Mouse (Mus musculus) bone marrow, adult 2 months (tissue): ENCODE results near the gene Sema6b.

Source experiments
- CTCF ChIP-seq: fragments of 200-500 bp; IDR thresholded peaks from 2 replicates; pipeline ENCODE4 v1.5.1; 2011; ENCODE audit warnings: low read length, control low read depth; ENCODE audit not compliant: control insufficient read depth, insufficient read depth
- POLR2A ChIP-seq: fragments of 200-500 bp; IDR thresholded peaks from 2 replicates; pipeline ENCODE4 v1.6.1; 2011; ENCODE audit warnings: low read depth, mild to moderate bottlenecking, control low read depth, low read length, borderline replicate concordance; ENCODE audit not compliant: control insufficient read depth

- TF ChIP-seq POLR2A (no peak), CTCF (no peak)
These were observed 42.0 kb downstream of the Sema6b start for GRCm38 (mm10) chr17:56098180-56098579.
